Mouse (Mus musculus) liver, embryonic 16.5 days (tissue): ENCODE measurements around the gene Lrrc1. TPM values are rescaled to one million over a fixed set of nuclear protein-coding genes. Genes with fewer than 3 reads are reported as not detected.
"Not testable (repeated sequence)": the region's sequence is repeated elsewhere in the genome, so short reads cannot be mapped to it uniquely, and the experiment has no call there.

Experiments
- ATAC-seq: fragments of 200-750 bp; cut with Nextera tagmentation; 2 replicates; pipeline ENCODE4 v1.8.0; 2017; ENCODE audit warnings: low read depth, mild to moderate bottlenecking, moderate number of reproducible peaks, moderate library complexity
- H3K27ac ChIP-seq: fragments of 300-500 bp; sonication (generic); 2 replicates; pipeline ENCODE4 v1.5.1; 2014; ENCODE audit warnings: mild to moderate bottlenecking, low read length
- H3K27me3 ChIP-seq: fragments of 300-500 bp; sonication (generic); 2 replicates; pipeline ENCODE4 v1.6.1; 2014; ENCODE audit warnings: low read depth, low read length, mixed read lengths; ENCODE audit not compliant: control insufficient read depth, insufficient read depth
- H3K36me3 ChIP-seq: fragments of 300-500 bp; sonication (generic); 2 replicates; pipeline ENCODE4 v1.6.1; 2014; ENCODE audit warnings: mild to moderate bottlenecking; ENCODE audit not compliant: control insufficient read depth, insufficient read depth
- H3K4me1 ChIP-seq: fragments of 300-500 bp; sonication (generic); 2 replicates; pipeline ENCODE4 v1.6.1; 2014; ENCODE audit warnings: low read depth, low read length, mixed read lengths; ENCODE audit not compliant: control insufficient read depth
- H3K4me2 ChIP-seq: fragments of 300-500 bp; sonication (generic); 2 replicates; pipeline ENCODE4 v1.6.1; 2014; ENCODE audit warnings: low read depth, low read length, mixed read lengths
- H3K4me3 ChIP-seq: fragments of 300-500 bp; sonication (generic); 2 replicates; pipeline ENCODE4 v1.5.1; 2014; ENCODE audit warnings: low read depth, mild to moderate bottlenecking, low read length
- H3K9ac ChIP-seq: fragments of 300-500 bp; sonication (generic); 2 replicates; pipeline ENCODE4 v1.6.1; 2014; ENCODE audit warnings: low read depth, low read length
- H3K9me3 ChIP-seq: fragments of 300-500 bp; sonication (generic); replicated peaks from 2 replicates; pipeline ENCODE4 v1.6.1; 2016; ENCODE audit warnings: low read length; ENCODE audit not compliant: control insufficient read depth
- WGBS: fragments of 180-500 bp; shearing (Covaris S2); extraction: QIAGEN DNeasy Blood & Tissue Kit; methylation state at CpG from one replicate; pipeline ENCODE4 v1.1.7; 2014; ENCODE audit not compliant: insufficient replicate concordance; 5-methylcytosine and 5-hydroxymethylcytosine counted together
- polyA plus RNA-seq: library from polyadenylated mRNA; unstranded; fragments of >200 nt; fragmentation: Nextera tagmentation; extraction: Ambion mirVana; gene quantifications from 2 replicates; pipeline ENCODE4 v1.2.1, GENCODE M21; 2015

Lrrc1 gene
- polyA plus RNA-seq, 1 experiment from 2014 or later, result 3.3 TPM

- Histone ChIP-seq H3K27me3 (no peaks in the 10 kb centered on the region), H3K9ac (no peak overlapping the region), H3K9me3 (no peaks in the 10 kb centered on the region), H3K27ac (no peak overlapping the region), H3K4me2 (no peak overlapping the region), H3K36me3 (no peaks in the 10 kb centered on the region), H3K4me1 (no peaks in the 10 kb centered on the region), H3K4me3 (no peak overlapping the region)
- ATAC-seq, result no peak
These were observed 32.7 kb upstream of the Lrrc1 start for GRCm38 (mm10) chr9:77577409-77577808.

- Histone ChIP-seq H3K4me3 (no peak overlapping the region), H3K36me3 (no peaks in the 10 kb centered on the region), H3K4me1 (no peaks in the 10 kb centered on the region), H3K27ac (no peak overlapping the region), H3K9ac (no peak overlapping the region), H3K4me2 (no peak overlapping the region), H3K9me3 (no peaks in the 10 kb centered on the region), H3K27me3 (no peaks in the 10 kb centered on the region)
- ATAC-seq, result no peak
These were observed 31.6 kb upstream of the Lrrc1 start for GRCm38 (mm10) chr9:77576320-77576719.

- not testable (repeated sequence) for H3K9ac ChIP-seq, ATAC-seq, H3K27ac ChIP-seq, H3K4me3 ChIP-seq, H3K9me3 ChIP-seq, H3K27me3 ChIP-seq, H3K36me3 ChIP-seq, H3K4me2 ChIP-seq, H3K4me1 ChIP-seq
- 51% methylated on average over 4 of the region's 4 CpGs for WGBS
These were observed 30.3 kb upstream of the Lrrc1 start for GRCm38 (mm10) chr9:77574996-77575395.

- no peak overlapping the region for H3K9ac ChIP-seq
- H3K27ac ChIP-seq, result no peak overlapping the region
- no peaks in the 10 kb centered on the region for H3K4me1 ChIP-seq
- no peak overlapping the region for H3K4me2 ChIP-seq
- H3K36me3 ChIP-seq, result no peaks in the 10 kb centered on the region
- H3K4me3 ChIP-seq, result no peak overlapping the region
- 57% methylated on average over 4 of the region's 4 CpGs for WGBS
- H3K27me3 ChIP-seq, result no peaks in the 10 kb centered on the region
- no peaks in the 10 kb centered on the region for H3K9me3 ChIP-seq
- ATAC-seq, result no peak
These were observed 27.2 kb upstream of the Lrrc1 start for GRCm38 (mm10) chr9:77571851-77572250.

GRCm38 (mm10) chr9:77568789-77569506 is 24.3 kb upstream of the Lrrc1 start:
- H3K4me1 ChIP-seq, result no peaks in the 10 kb centered on the region

GRCm38 (mm10) chr9:77561827-77562226 is 17.2 kb upstream of the Lrrc1 start:
- H3K9me3 ChIP-seq, result no peaks in the 10 kb centered on the region
- H3K27ac ChIP-seq, result no peak overlapping the region
- H3K9ac ChIP-seq, result no peak overlapping the region
- H3K27me3 ChIP-seq, result no peaks in the 10 kb centered on the region
- H3K4me2 ChIP-seq, result no peak overlapping the region
- no peaks in the 10 kb centered on the region for H3K36me3 ChIP-seq
- no peak for ATAC-seq
- no peak overlapping the region for H3K4me3 ChIP-seq
- H3K4me1 ChIP-seq, result no peaks in the 10 kb centered on the region

More at GRCm38 (mm10) chr9:77568789-77569506, 24.3 kb upstream of the Lrrc1 start:
- no peak for ATAC-seq
- H3K9me3 ChIP-seq, result no peaks in the 10 kb centered on the region
- WGBS, result 59% methylated on average over 13 of the region's 13 CpGs
- H3K27ac ChIP-seq, result no peak overlapping the region
- no peak overlapping the region for H3K4me2 ChIP-seq
- no peak overlapping the region for H3K4me3 ChIP-seq
- no peaks in the 10 kb centered on the region for H3K36me3 ChIP-seq
- no peak overlapping the region for H3K9ac ChIP-seq
- no peaks in the 10 kb centered on the region for H3K27me3 ChIP-seq

- ATAC-seq, result no peak
- 37% methylated on average over 3 of the region's 3 CpGs for WGBS
- Histone ChIP-seq H3K36me3 (no peaks in the 10 kb centered on the region), H3K9me3 (no peaks in the 10 kb centered on the region), H3K27me3 (no peaks in the 10 kb centered on the region), H3K4me2 (no peak overlapping the region), H3K4me3 (no peak overlapping the region), H3K27ac (no peak overlapping the region), H3K9ac (no peak overlapping the region), H3K4me1 (no peaks in the 10 kb centered on the region)
These were observed 13.3 kb upstream of the Lrrc1 start for GRCm38 (mm10) chr9:77557963-77558362.

- Histone ChIP-seq H3K4me3 (no peak overlapping the region), H3K27ac (no peak overlapping the region), H3K4me1 (no peaks in the 10 kb centered on the region), H3K27me3 (no peaks in the 10 kb centered on the region), H3K4me2 (no peak overlapping the region), H3K9me3 (no peaks in the 10 kb centered on the region), H3K36me3 (no peaks in the 10 kb centered on the region), H3K9ac (no peak overlapping the region)
- WGBS, result 63% methylated on average over 4 of the region's 4 CpGs
- no peak for ATAC-seq
These were observed 12.5 kb upstream of the Lrrc1 start for GRCm38 (mm10) chr9:77557181-77557580.

GRCm38 (mm10) chr9:77556435-77556834 is 11.8 kb upstream of the Lrrc1 start:
- no peaks in the 10 kb centered on the region for H3K36me3 ChIP-seq
- H3K4me3 ChIP-seq, result no peak overlapping the region
- H3K9me3 ChIP-seq, result no peaks in the 10 kb centered on the region
- H3K9ac ChIP-seq, result no peak overlapping the region
- no peaks in the 10 kb centered on the region for H3K27me3 ChIP-seq
- H3K4me2 ChIP-seq, result no peak overlapping the region
- no peaks in the 10 kb centered on the region for H3K4me1 ChIP-seq
- ATAC-seq, result no peak
- 65% methylated on average over 9 of the region's 9 CpGs for WGBS
- no peak overlapping the region for H3K27ac ChIP-seq
